Mouse (Mus musculus): ENCODE data around the gene Rbpj. TPM values are rescaled to one million over a fixed set of nuclear protein-coding genes. Genes with fewer than 3 reads are reported as not detected.

The Rbpj gene
- total RNA-seq (2014; rRNA removed; ENCODE audit: low replicate concordance) (19.9 and 22.0 TPM in 2 replicates), polyA plus RNA-seq (2015; fragmentation: Nextera tagmentation; extraction: Ambion mirVana) (11.4 and 12.6 TPM in 2 replicates)

DNA sequence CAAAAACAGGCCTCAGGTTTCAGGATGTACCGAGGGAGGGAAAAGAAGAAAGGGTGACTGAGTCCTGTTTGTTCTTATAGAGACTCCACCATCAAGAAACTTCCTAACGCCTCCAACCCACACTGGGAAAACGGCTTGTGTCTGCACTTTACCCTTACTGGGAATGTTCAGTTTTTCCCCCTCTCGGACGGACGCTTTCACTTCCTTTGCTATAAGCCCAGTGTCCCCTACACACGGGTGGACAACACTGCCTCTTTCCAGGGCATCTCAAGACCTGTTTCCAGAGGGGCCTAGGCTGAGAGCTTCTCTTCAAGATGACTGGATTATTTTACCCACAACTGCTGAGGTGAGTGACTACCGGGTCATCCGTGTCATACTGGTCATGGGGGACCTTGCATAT, at the start of gene Rbpj:
Rbpj (plus strand) TSS at position 270 of the 400 bp plus-strand sequence.
- TF ChIP-seq CTCF (IDR thresholded peaks at IDR 0.05; ENCODE audit: low read depth) (no peak), EP300 (IDR thresholded peaks at IDR 0.05; ENCODE audit: low read depth) (no peak)
- 75% methylated on average over 9 of the region's 9 CpGs for WGBS
- DNase-seq (ENCODE audit: low spot score) = no peak
- Histone ChIP-seq H3K36me3 (replicated peaks; ENCODE audit: control insufficient read depth, insufficient read depth, low read length) (no peaks in the 10 kb centered on the region), H3K27me3 (ENCODE audit: control insufficient read depth, insufficient read depth, low read length) (no peaks in the 10 kb centered on the region), H3K9ac (replicated peaks; ENCODE audit: low read depth, low read length) (no peak within 1 kb of the TSS), H3K4me3 (ENCODE audit: low read depth, low read length) (no peak within 1 kb of the TSS), H3K9me3 (replicated peaks; ENCODE audit: control insufficient read depth, low read length) (no peaks in the 10 kb centered on the region), H3K27ac (ENCODE audit: low read depth) (no peak within 1 kb of the TSS), H3K4me1 (ENCODE audit: control insufficient read depth, insufficient read depth) (peaks cover 2% of the 10 kb centered on the region), H3K4me2 (ENCODE audit: low read depth, low read length) (no peak within 1 kb of the TSS)
- no peak for ATAC-seq (ENCODE audit: insufficient read depth, low read depth)

DNA sequence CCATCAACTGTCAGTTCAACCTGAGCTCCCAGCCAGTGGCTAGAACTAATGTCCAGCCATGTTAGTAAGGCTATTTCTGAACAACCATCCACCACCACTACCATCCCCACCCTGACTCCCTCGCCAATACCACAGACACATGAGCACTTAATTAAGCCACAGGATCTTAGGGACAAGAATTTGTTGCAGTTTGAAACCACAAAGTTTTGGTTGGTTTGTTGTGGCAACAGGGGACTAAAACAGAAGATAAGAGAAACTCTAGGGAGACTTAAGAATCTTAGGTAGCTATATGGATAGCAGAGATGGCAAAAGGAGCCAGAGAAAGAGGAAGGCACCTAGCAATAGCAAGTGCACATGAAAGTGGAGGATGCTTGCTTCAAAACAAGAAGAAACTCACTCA, 45.2 kb upstream of the Rbpj start:
- TF ChIP-seq EP300 (IDR thresholded peaks at IDR 0.05; ENCODE audit: low read depth) (no peak), CTCF (IDR thresholded peaks at IDR 0.05; ENCODE audit: low read depth) (no peak)
- Histone ChIP-seq H3K27me3 (ENCODE audit: control insufficient read depth, insufficient read depth, low read length) (no peaks in the 10 kb centered on the region), H3K9ac (replicated peaks; ENCODE audit: low read depth, low read length) (no peak overlapping the region), H3K36me3 (replicated peaks; ENCODE audit: control insufficient read depth, insufficient read depth, low read length) (no peaks in the 10 kb centered on the region), H3K27ac (ENCODE audit: low read depth) (no peak overlapping the region), H3K4me3 (ENCODE audit: low read depth, low read length) (no peak overlapping the region), H3K9me3 (replicated peaks; ENCODE audit: control insufficient read depth, low read length) (no peaks in the 10 kb centered on the region), H3K4me2 (ENCODE audit: low read depth, low read length) (no peak overlapping the region), H3K4me1 (ENCODE audit: control insufficient read depth, insufficient read depth) (no peaks in the 10 kb centered on the region)
- DNase-seq (ENCODE audit: low spot score) (no peak), ATAC-seq (ENCODE audit: insufficient read depth, low read depth) (no peak)
- WGBS = 63% methylated on average over 1 of the region's 1 CpGs

DNA sequence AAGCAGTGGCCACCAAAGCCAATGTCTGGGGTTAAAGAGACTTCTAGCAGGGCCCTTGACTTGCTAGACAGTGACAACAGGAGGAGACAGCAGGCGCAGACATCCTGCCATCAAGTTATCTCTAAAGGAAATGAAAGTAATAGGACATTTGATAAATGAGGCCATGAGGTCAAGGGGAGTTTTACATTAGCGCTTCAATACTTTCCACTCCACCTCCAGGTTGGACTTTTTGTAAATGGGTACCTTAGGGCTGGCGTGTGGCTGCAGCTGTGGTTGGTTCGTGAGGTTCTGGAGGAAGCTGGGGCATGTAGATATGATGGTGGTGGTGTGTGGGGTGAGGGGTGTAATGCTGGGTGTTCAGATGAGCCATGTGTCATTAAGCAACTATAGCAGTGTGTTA, 44.7 kb upstream of the Rbpj start:
- WGBS = 49% methylated on average over 4 of the region's 4 CpGs
- TF ChIP-seq EP300 (IDR thresholded peaks at IDR 0.05; ENCODE audit: low read depth) (no peak), CTCF (IDR thresholded peaks at IDR 0.05; ENCODE audit: low read depth) (no peak)
- DNase-seq (ENCODE audit: low spot score) (no peak), ATAC-seq (ENCODE audit: insufficient read depth, low read depth) (no peak)
- Histone ChIP-seq H3K4me1 (ENCODE audit: control insufficient read depth, insufficient read depth) (no peaks in the 10 kb centered on the region), H3K9ac (replicated peaks; ENCODE audit: low read depth, low read length) (no peak overlapping the region), H3K4me3 (ENCODE audit: low read depth, low read length) (no peak overlapping the region), H3K27ac (ENCODE audit: low read depth) (no peak overlapping the region), H3K4me2 (ENCODE audit: low read depth, low read length) (no peak overlapping the region), H3K36me3 (replicated peaks; ENCODE audit: control insufficient read depth, insufficient read depth, low read length) (no peaks in the 10 kb centered on the region), H3K27me3 (ENCODE audit: control insufficient read depth, insufficient read depth, low read length) (no peaks in the 10 kb centered on the region), H3K9me3 (replicated peaks; ENCODE audit: control insufficient read depth, low read length) (0 out of 2 replicates have a peak, but pooled peaks cover 1% of the 10 kb centered on the region)

DNA sequence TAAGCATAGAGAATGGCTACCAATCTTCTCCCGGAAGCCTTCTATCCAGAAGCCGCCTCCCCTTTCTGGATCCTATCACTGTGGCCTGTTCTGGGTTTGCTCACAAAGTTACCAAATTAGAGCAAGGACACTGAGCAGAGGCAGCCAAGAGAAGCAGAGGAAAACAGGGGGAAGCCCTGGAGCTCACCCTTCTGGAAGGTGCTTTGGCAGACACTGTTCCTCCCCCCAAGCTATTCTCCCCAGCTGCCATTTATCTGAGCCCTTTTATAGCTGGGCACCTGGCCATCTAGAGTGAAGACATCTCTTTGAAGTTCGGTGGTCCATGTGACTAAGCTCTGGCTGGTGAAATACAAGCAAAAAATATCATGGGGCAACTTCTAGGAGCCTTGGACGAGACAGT, 38.5 kb upstream of the Rbpj start:
- Histone ChIP-seq H3K27me3 (ENCODE audit: control insufficient read depth, insufficient read depth, low read length) (no peaks in the 10 kb centered on the region), H3K4me3 (ENCODE audit: low read depth, low read length) (no peak overlapping the region), H3K9me3 (replicated peaks; ENCODE audit: control insufficient read depth, low read length) (0 out of 2 replicates have a peak, but pooled peaks cover 4% of the 10 kb centered on the region), H3K36me3 (replicated peaks; ENCODE audit: control insufficient read depth, insufficient read depth, low read length) (no peaks in the 10 kb centered on the region), H3K4me2 (ENCODE audit: low read depth, low read length) (no peak overlapping the region), H3K27ac (ENCODE audit: low read depth) (no peak overlapping the region), H3K9ac (replicated peaks; ENCODE audit: low read depth, low read length) (no peak overlapping the region), H3K4me1 (ENCODE audit: control insufficient read depth, insufficient read depth) (no peaks in the 10 kb centered on the region)
- 55% methylated on average over 4 of the region's 4 CpGs for WGBS
- ATAC-seq (ENCODE audit: insufficient read depth, low read depth) = no peak
- no peak for DNase-seq (ENCODE audit: low spot score)
- TF ChIP-seq CTCF (IDR thresholded peaks at IDR 0.05; ENCODE audit: low read depth) (no peak), EP300 (IDR thresholded peaks at IDR 0.05; ENCODE audit: low read depth) (no peak)

DNA sequence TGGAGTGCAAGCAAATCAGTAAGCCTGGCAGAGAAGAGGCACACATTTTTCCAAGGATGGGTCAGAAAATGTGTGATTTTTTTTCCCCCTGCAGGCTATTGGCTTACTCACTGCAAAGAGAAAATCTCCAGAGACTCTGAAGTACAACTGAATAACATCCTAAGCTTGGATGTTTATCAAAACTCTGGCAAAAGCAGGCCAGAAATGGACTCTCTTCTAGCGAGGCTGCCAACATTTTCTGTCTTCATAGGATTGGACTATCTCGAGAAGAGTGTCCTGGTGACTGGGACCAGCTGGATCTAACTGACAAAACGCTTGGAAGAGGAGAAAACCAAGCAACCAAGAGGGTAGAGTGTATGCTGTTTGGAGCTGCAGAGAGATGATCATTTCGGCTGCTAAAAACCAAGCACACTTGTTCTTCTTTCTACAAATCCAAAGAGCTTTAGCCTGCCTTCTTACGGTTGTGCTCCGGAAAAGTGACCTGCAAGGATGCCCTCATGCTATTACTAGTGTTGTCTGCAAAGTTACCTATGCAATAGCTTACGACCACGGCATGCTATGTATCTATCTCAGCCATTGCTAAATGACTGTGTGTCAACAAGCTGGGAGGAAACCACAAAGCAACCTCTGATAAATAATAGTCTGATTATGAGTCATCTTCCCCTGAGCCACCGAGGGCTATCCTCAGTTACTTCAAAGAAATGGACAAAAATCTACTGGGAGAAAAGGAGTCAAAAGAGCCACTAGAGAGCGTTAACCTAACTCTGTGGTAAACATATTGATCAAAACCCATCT, 36.1 kb upstream of the Rbpj start:
- H3K27me3 ChIP-seq (ENCODE audit: control insufficient read depth, insufficient read depth, low read length) = no peaks in the 10 kb centered on the region
- TF ChIP-seq CTCF (IDR thresholded peaks at IDR 0.05; ENCODE audit: low read depth) = no peak
- no peak for TF ChIP-seq EP300 (IDR thresholded peaks at IDR 0.05; ENCODE audit: low read depth)
- ATAC-seq (ENCODE audit: insufficient read depth, low read depth) (peak; percentile 17; the same call in 1 of the 2 replicates), DNase-seq (ENCODE audit: low spot score) (peak; percentile 53)
- H3K9ac ChIP-seq (replicated peaks; ENCODE audit: low read depth, low read length) = no peak overlapping the region
- no peak overlapping the region for H3K27ac ChIP-seq (ENCODE audit: low read depth)
- H3K9me3 ChIP-seq (replicated peaks; ENCODE audit: control insufficient read depth, low read length) = 0 out of 2 replicates have a peak, but pooled peaks cover 4% of the 10 kb centered on the region
- H3K36me3 ChIP-seq (replicated peaks; ENCODE audit: control insufficient read depth, insufficient read depth, low read length) = no peaks in the 10 kb centered on the region
- no peak overlapping the region for H3K4me2 ChIP-seq (ENCODE audit: low read depth, low read length)
- no peak overlapping the region for H3K4me3 ChIP-seq (ENCODE audit: low read depth, low read length)
- WGBS = 55% methylated on average over 10 of the region's 10 CpGs
- H3K4me1 ChIP-seq (ENCODE audit: control insufficient read depth, insufficient read depth) = no peaks in the 10 kb centered on the region
